Mouse (Mus musculus) lung, postnatal 0 days (tissue): ENCODE measurements around the gene Cdkn1b. TPM values are rescaled to one million over a fixed set of nuclear protein-coding genes. Genes with fewer than 3 reads are reported as not detected.

Experiments used
- ATAC-seq: fragments of 200-750 bp; cut with Nextera tagmentation; 2 replicates; pipeline ENCODE4 v1.8.0; 2017; ENCODE audit warnings: moderate library complexity
- DNase-seq: peaks from one replicate; pipeline ENCODE4 v3.0.0-alpha.2; 2016; ENCODE audit warnings: low spot score
- H3K27ac ChIP-seq: fragments of 300-500 bp; sonication (generic); 2 replicates; pipeline ENCODE4 v1.5.1; 2014; ENCODE audit warnings: antibody characterized with exemption, mild to moderate bottlenecking, low read length, mixed read lengths
- H3K27me3 ChIP-seq: fragments of 300-500 bp; sonication (generic); replicated peaks from 2 replicates; pipeline ENCODE4 v1.6.1; 2014; ENCODE audit warnings: low read length, mixed read lengths; ENCODE audit not compliant: insufficient read depth
- H3K36me3 ChIP-seq: fragments of 300-500 bp; sonication (generic); 2 replicates; pipeline ENCODE4 v1.6.1; 2014; ENCODE audit warnings: low read length, mixed read lengths; ENCODE audit not compliant: insufficient read depth
- H3K4me1 ChIP-seq: fragments of 300-500 bp; sonication (generic); 2 replicates; pipeline ENCODE4 v1.6.1; 2014; ENCODE audit warnings: antibody characterized with exemption, low read depth, low read length, mixed read lengths; ENCODE audit not compliant: insufficient read depth
- H3K4me2 ChIP-seq: fragments of 300-500 bp; sonication (generic); replicated peaks from 2 replicates; pipeline ENCODE4 v1.6.1; 2014; ENCODE audit warnings: low read depth, mild to moderate bottlenecking, low read length, moderate library complexity, mixed read lengths
- H3K4me3 ChIP-seq: fragments of 300-500 bp; sonication (generic); 2 replicates; pipeline ENCODE4 v1.5.1; 2014; ENCODE audit warnings: low read depth, low read length
- H3K9ac ChIP-seq: fragments of 300-500 bp; sonication (generic); replicated peaks from 2 replicates; pipeline ENCODE4 v1.6.1; 2014; ENCODE audit warnings: low read depth, mild to moderate bottlenecking
- H3K9me3 ChIP-seq: fragments of 300-500 bp; sonication (generic); 2 replicates; pipeline ENCODE4 v1.6.1; 2016; ENCODE audit warnings: low read length, mixed read lengths
- CTCF ChIP-seq: IDR thresholded peaks from 2 replicates; pipeline ENCODE4 v1.5.1; 2016; ENCODE audit warnings: antibody characterized with exemption, mild to moderate bottlenecking
- EP300 ChIP-seq: IDR thresholded peaks from 2 replicates; pipeline ENCODE4 v1.6.1; 2016; ENCODE audit warnings: antibody characterized with exemption, mild to moderate bottlenecking, control low read depth
- WGBS: fragments of 180-500 bp; shearing (Covaris S2); extraction: QIAGEN DNeasy Blood & Tissue Kit; methylation state at CpG from one replicate; pipeline ENCODE4 v1.1.7; 2014; 5-methylcytosine and 5-hydroxymethylcytosine counted together
- polyA plus RNA-seq: library from polyadenylated mRNA; unstranded; fragments of >200 nt; fragmentation: Nextera tagmentation; extraction: Ambion mirVana; gene quantifications from 2 replicates; pipeline ENCODE4 v1.2.1, GENCODE M21; 2015

Gene Cdkn1b
- polyA plus RNA-seq, 1 experiment from 2014 or later, result 46.2 TPM

- 0 out of 2 replicates have a peak overlapping the region, but pooled peaks have one; percentile 6 for H3K4me3 ChIP-seq
- peak overlapping the region; percentile 38; the same call in 1 of the 2 replicates for H3K4me2 ChIP-seq
- TF ChIP-seq CTCF (no peak), EP300 (no peak)
- H3K9ac ChIP-seq, result no peak overlapping the region
- no peaks in the 10 kb centered on the region for H3K36me3 ChIP-seq
- H3K9me3 ChIP-seq, result no peaks in the 10 kb centered on the region
- ATAC-seq (no peak), DNase-seq (peak; percentile 59)
- no peaks in the 10 kb centered on the region for H3K4me1 ChIP-seq
- WGBS, result 38% methylated on average over 12 of the region's 12 CpGs
- peak overlapping the region; percentile 54 for H3K27ac ChIP-seq
- H3K27me3 ChIP-seq, result no peaks in the 10 kb centered on the region
These were observed 12.4 kb downstream of the Cdkn1b start for GRCm38 (mm10) chr6:134932486-134933206.

GRCm38 (mm10) chr6:134933207-134933558, 13.0 kb downstream of the Cdkn1b start:
- no peak for TF ChIP-seq CTCF
- TF ChIP-seq EP300, result no peak
- ATAC-seq, result no peak
- Histone ChIP-seq H3K4me2 (no peak overlapping the region), H3K9ac (no peak overlapping the region), H3K27me3 (no peaks in the 10 kb centered on the region), H3K36me3 (no peaks in the 10 kb centered on the region), H3K9me3 (no peaks in the 10 kb centered on the region), H3K4me3 (no peak overlapping the region), H3K27ac (peak overlapping the region; percentile 54), H3K4me1 (no peaks in the 10 kb centered on the region)
- 56% methylated on average over 2 of the region's 2 CpGs for WGBS
- DNase-seq, result no peak

- H3K9ac ChIP-seq, result no peak overlapping the region
- H3K27ac ChIP-seq, result no peak overlapping the region
- no peaks in the 10 kb centered on the region for H3K27me3 ChIP-seq
- ATAC-seq, result no peak
- no peaks in the 10 kb centered on the region for H3K4me1 ChIP-seq
- H3K4me3 ChIP-seq, result no peak overlapping the region
- 86% methylated on average over 5 of the region's 5 CpGs for WGBS
- H3K36me3 ChIP-seq, result no peaks in the 10 kb centered on the region
- H3K4me2 ChIP-seq, result no peak overlapping the region
- no peaks in the 10 kb centered on the region for H3K9me3 ChIP-seq
- DNase-seq, result no peak
- TF ChIP-seq CTCF (no peak), EP300 (no peak)
These were observed 14.1 kb downstream of the Cdkn1b start for GRCm38 (mm10) chr6:134934305-134934704.

- no peak for DNase-seq
- no peak overlapping the region for H3K27ac ChIP-seq
- TF ChIP-seq CTCF (no peak), EP300 (no peak)
- no peak for ATAC-seq
- H3K4me1 ChIP-seq, result no peaks in the 10 kb centered on the region
- no peak overlapping the region for H3K4me3 ChIP-seq
- H3K9me3 ChIP-seq, result no peaks in the 10 kb centered on the region
- H3K9ac ChIP-seq, result no peak overlapping the region
- no peak overlapping the region for H3K4me2 ChIP-seq
- no peaks in the 10 kb centered on the region for H3K27me3 ChIP-seq
- no peaks in the 10 kb centered on the region for H3K36me3 ChIP-seq
- WGBS, result 52% methylated on average over 4 of the region's 4 CpGs
These were observed 19.6 kb downstream of the Cdkn1b start for GRCm38 (mm10) chr6:134939781-134940180.

- Histone ChIP-seq H3K4me3 (no peak overlapping the region), H3K9me3 (no peaks in the 10 kb centered on the region), H3K4me1 (no peaks in the 10 kb centered on the region), H3K4me2 (no peak overlapping the region), H3K9ac (no peak overlapping the region), H3K27ac (no peak overlapping the region), H3K36me3 (no peaks in the 10 kb centered on the region), H3K27me3 (no peaks in the 10 kb centered on the region)
- ATAC-seq (no peak), DNase-seq (peak; percentile 35)
- 68% methylated on average over 13 of the region's 13 CpGs for WGBS
- no peak for TF ChIP-seq CTCF
- TF ChIP-seq EP300, result no peak
These were observed 23.7 kb downstream of the Cdkn1b start for GRCm38 (mm10) chr6:134943759-134944407.

GRCm38 (mm10) chr6:134946054-134946453, 25.9 kb downstream of the Cdkn1b start:
- no peak overlapping the region for H3K9ac ChIP-seq
- no peaks in the 10 kb centered on the region for H3K27me3 ChIP-seq
- H3K9me3 ChIP-seq, result no peaks in the 10 kb centered on the region
- DNase-seq (no peak), ATAC-seq (0 out of 2 replicates have a peak, but pooled peaks have one; percentile 9)
- H3K4me3 ChIP-seq, result no peak overlapping the region
- no peak overlapping the region for H3K27ac ChIP-seq
- H3K4me2 ChIP-seq, result no peak overlapping the region
- H3K4me1 ChIP-seq, result no peaks in the 10 kb centered on the region
- WGBS, result 50% methylated on average over 6 of the region's 6 CpGs
- TF ChIP-seq CTCF, result no peak
- H3K36me3 ChIP-seq, result no peaks in the 10 kb centered on the region
